Mouse (Mus musculus) lung, adult 2 months (tissue): Measurements from ENCODE around the gene Arhgdia. TPM values are rescaled to one million over a fixed set of nuclear protein-coding genes. Genes with fewer than 3 reads are reported as not detected.

ENCODE experiments used
- DNase-seq: peaks from one replicate; pipeline ENCODE4 v3.0.0; 2022
- H3K4me1 ChIP-seq: fragments of 200-500 bp; 2 replicates; pipeline ENCODE4 v1.6.1; 2011; ENCODE audit warnings: low read length; ENCODE audit not compliant: control insufficient read depth, insufficient read depth
- H3K4me3 ChIP-seq: fragments of 200-500 bp; replicated peaks from 2 replicates; pipeline ENCODE3; 2011; ENCODE audit warnings: low read depth, mild to moderate bottlenecking, control low read depth, low read length; ENCODE audit errors: extremely low read depth
- CTCF ChIP-seq: fragments of 200-500 bp; IDR thresholded peaks from 2 replicates; pipeline ENCODE4 v1.5.1; 2011; ENCODE audit warnings: mild to moderate bottlenecking, low read length, control low read depth; ENCODE audit not compliant: insufficient read depth
- POLR2A ChIP-seq: fragments of 200-500 bp; IDR thresholded peaks from 2 replicates; pipeline ENCODE4 v1.6.1; 2011; ENCODE audit warnings: low read depth, mild to moderate bottlenecking, control low read depth, low read length, borderline replicate concordance; ENCODE audit errors: extremely low read depth
- WGBS: fragments of 180-500 bp; shearing (Covaris S2); methylation state at CpG from one replicate; pipeline ENCODE4 v1.1.7; 2018; 5-methylcytosine and 5-hydroxymethylcytosine counted together
- polyA plus RNA-seq: library from polyadenylated mRNA; depleted of rRNA; stranded (reverse); fragments of >200 nt; gene quantifications from 2 replicates; pipeline ENCODE4 v1.2.3, GENCODE M21; 2012

Arhgdia gene
- polyA plus RNA-seq, 1 experiment, result 890 TPM

- 44% methylated on average over 15 of the region's 15 CpGs for WGBS
- peak overlapping the region; percentile 36 for H3K4me3 ChIP-seq
- TF ChIP-seq POLR2A (no peak), CTCF (peak; percentile 75)
- peak; percentile 78 for DNase-seq
- H3K4me1 ChIP-seq, result peaks cover 17% of the 10 kb centered on the region
Measured at GRCm38 (mm10) chr11:120579316-120580107, 1.9 kb downstream of the Arhgdia start.

GRCm38 (mm10) chr11:120578694-120579243 is 2.7 kb downstream of the Arhgdia start:
- Histone ChIP-seq H3K4me3 (no peak overlapping the region), H3K4me1 (peaks cover 20% of the 10 kb centered on the region)
- WGBS, result 80% methylated on average over 11 of the region's 11 CpGs
- no peak for TF ChIP-seq CTCF
- TF ChIP-seq POLR2A, result 0 out of 2 replicates have a peak, but pooled peaks have one; percentile 6
- no peak for DNase-seq

- DNase-seq, result no peak
- TF ChIP-seq CTCF (no peak), POLR2A (no peak)
- peaks cover 20% of the 10 kb centered on the region for H3K4me1 ChIP-seq
- no peak overlapping the region for H3K4me3 ChIP-seq
- 76% methylated on average over 10 of the region's 10 CpGs for WGBS
Measured at GRCm38 (mm10) chr11:120578024-120578693, 3.3 kb downstream of the Arhgdia start.

- no peak for DNase-seq
- Histone ChIP-seq H3K4me3 (no peak overlapping the region), H3K4me1 (peaks cover 20% of the 10 kb centered on the region)
- TF ChIP-seq CTCF (no peak), POLR2A (no peak)
- WGBS, result 79% methylated on average over 7 of the region's 7 CpGs
Measured at GRCm38 (mm10) chr11:120577211-120578023, 4.0 kb downstream of the Arhgdia start.

GRCm38 (mm10) chr11:120576365-120576981 is 5.0 kb downstream of the Arhgdia start:
- TF ChIP-seq POLR2A (0 out of 2 replicates have a peak, but pooled peaks have one; percentile 5), CTCF (no peak)
- 81% methylated on average over 3 of the region's 3 CpGs for WGBS
- H3K4me1 ChIP-seq, result peaks cover 23% of the 10 kb centered on the region
- no peak overlapping the region for H3K4me3 ChIP-seq
- DNase-seq, result no peak

- TF ChIP-seq POLR2A, result no peak
- no peak for TF ChIP-seq CTCF
- H3K4me1 ChIP-seq, result peaks cover 26% of the 10 kb centered on the region
- no peak for DNase-seq
- no peak overlapping the region for H3K4me3 ChIP-seq
Measured at GRCm38 (mm10) chr11:120575940-120576339, 5.5 kb downstream of the Arhgdia start.

GRCm38 (mm10) chr11:120575046-120575445 is 6.4 kb downstream of the Arhgdia start:
- whole genome bisulfite sequencing, result 69% methylated on average over 2 of the region's 2 CpGs
- no peak overlapping the region for H3K4me3 ChIP-seq
- TF ChIP-seq CTCF (no peak), POLR2A (no peak)
- DNase-seq, result no peak
- H3K4me1 ChIP-seq, result peaks cover 23% of the 10 kb centered on the region

- Histone ChIP-seq H3K4me3 (no peak overlapping the region), H3K4me1 (peaks cover 15% of the 10 kb centered on the region)
- TF ChIP-seq POLR2A (no peak), CTCF (no peak)
- DNase-seq, result no peak
- WGBS, result 33% methylated on average over 5 of the region's 5 CpGs
Measured at GRCm38 (mm10) chr11:120574278-120574600, 7.2 kb downstream of the Arhgdia start.
